Mouse (Mus musculus): ENCODE measurements at regions not wholly inside any gene's neighbourhood (a gene's known extent, or its start where the extent isn't known, plus 50 kb on each side); places are given as distances from the start of the nearest gene placed in this dataset.
A peak's percentile ranks its signal among the peaks of the same experiment; 100 is the strongest.

- H3K4me3 ChIP-seq: no peak overlapping the region
- no peaks in the 10 kb centered on the region for H3K9me3 ChIP-seq
- H3K27ac ChIP-seq (replicated peaks): no peak overlapping the region; the same call in 1 of the 2 replicates
- H3K4me2 ChIP-seq (replicated peaks): no peak overlapping the region
- WGBS: 55% methylated on average over 8 of the region's 8 CpGs
- no peaks in the 10 kb centered on the region for H3K36me3 ChIP-seq
- peaks cover 22% of the 10 kb centered on the region; the same call in 1 of the 2 replicates for H3K27me3 ChIP-seq
- H3K9ac ChIP-seq (replicated peaks): no peak overlapping the region
- H3K4me1 ChIP-seq: peaks cover 10% of the 10 kb centered on the region; the same call in 1 of the 2 replicates
- peak; percentile 56; the same call in 1 of the 2 replicates for ATAC-seq (ENCODE audit: low FRiP score, low read depth)
Observed at GRCm38 (mm10) chrX:11533871-11534270, 206.2 kb downstream of the H2al1j start.

GRCm38 (mm10) chrX:11541011-11541410 lies 213.4 kb downstream of the H2al1j start:
- H3K9me3 ChIP-seq: no peaks in the 10 kb centered on the region
- WGBS: 80% methylated on average over 2 of the region's 2 CpGs
- no peak for ATAC-seq (ENCODE audit: low FRiP score, low read depth)
- no peak overlapping the region for H3K4me2 ChIP-seq (replicated peaks)
- H3K27me3 ChIP-seq: peaks cover 11% of the 10 kb centered on the region; the same call in 1 of the 2 replicates
- H3K36me3 ChIP-seq: no peaks in the 10 kb centered on the region
- H3K4me3 ChIP-seq: no peak overlapping the region
- no peak overlapping the region for H3K9ac ChIP-seq (replicated peaks)
- no peak overlapping the region for H3K27ac ChIP-seq (replicated peaks)
- no peaks in the 10 kb centered on the region for H3K4me1 ChIP-seq

- H3K4me2 ChIP-seq (replicated peaks): peak overlapping the region; percentile 25; the same call in 1 of the 2 replicates
- 25% methylated on average over 12 of the region's 12 CpGs for WGBS
- no peaks in the 10 kb centered on the region for H3K36me3 ChIP-seq
- no peak overlapping the region for H3K9ac ChIP-seq (replicated peaks)
- H3K4me1 ChIP-seq: peaks cover 10% of the 10 kb centered on the region
- H3K27ac ChIP-seq (replicated peaks): no peak overlapping the region
- no peak overlapping the region for H3K4me3 ChIP-seq
- H3K9me3 ChIP-seq: no peaks in the 10 kb centered on the region
- peak; percentile 81 for ATAC-seq (ENCODE audit: low FRiP score, low read depth)
- peaks cover 44% of the 10 kb centered on the region for H3K27me3 ChIP-seq
Observed at GRCm38 (mm10) chrX:11550164-11550851, 222.7 kb downstream of the H2al1j start.

- no peak overlapping the region for H3K9ac ChIP-seq (replicated peaks)
- no peak for ATAC-seq (ENCODE audit: low FRiP score, low read depth)
- H3K4me1 ChIP-seq: peaks cover 10% of the 10 kb centered on the region
- no peak overlapping the region for H3K4me2 ChIP-seq (replicated peaks)
- no peaks in the 10 kb centered on the region for H3K9me3 ChIP-seq
- peaks cover 47% of the 10 kb centered on the region for H3K27me3 ChIP-seq
- 78% methylated on average over 5 of the region's 5 CpGs for WGBS
- H3K27ac ChIP-seq (replicated peaks): no peak overlapping the region
- no peak overlapping the region for H3K4me3 ChIP-seq
- H3K36me3 ChIP-seq: no peaks in the 10 kb centered on the region
Observed at GRCm38 (mm10) chrX:11552177-11552576, 224.6 kb downstream of the H2al1j start.

- no peaks in the 10 kb centered on the region for H3K36me3 ChIP-seq
- no peak overlapping the region for H3K4me3 ChIP-seq
- no peak for ATAC-seq (ENCODE audit: low FRiP score, low read depth)
- 86% methylated on average over 7 of the region's 7 CpGs for WGBS
- H3K27ac ChIP-seq (replicated peaks): no peak overlapping the region
- peaks cover 43% of the 10 kb centered on the region for H3K27me3 ChIP-seq
- no peak overlapping the region for H3K4me2 ChIP-seq (replicated peaks)
- no peak overlapping the region for H3K9ac ChIP-seq (replicated peaks)
- H3K4me1 ChIP-seq: peaks cover 4% of the 10 kb centered on the region; the same call in 1 of the 2 replicates
- no peaks in the 10 kb centered on the region for H3K9me3 ChIP-seq
Observed at GRCm38 (mm10) chrX:11555035-11555570, 227.5 kb downstream of the H2al1j start.

- ATAC-seq (ENCODE audit: low FRiP score, low read depth): no peak
- H3K27ac ChIP-seq (replicated peaks): no peak overlapping the region
- no peaks in the 10 kb centered on the region for H3K36me3 ChIP-seq
- WGBS: 100% methylated on average over 2 of the region's 2 CpGs
- no peak overlapping the region for H3K4me2 ChIP-seq (replicated peaks)
- H3K4me3 ChIP-seq: no peak overlapping the region
- H3K4me1 ChIP-seq: no peaks in the 10 kb centered on the region
- H3K9ac ChIP-seq (replicated peaks): no peak overlapping the region
- no peaks in the 10 kb centered on the region for H3K9me3 ChIP-seq
- peaks cover 22% of the 10 kb centered on the region for H3K27me3 ChIP-seq
Observed at GRCm38 (mm10) chrX:11558260-11558659, 230.6 kb downstream of the H2al1j start.

- no peak overlapping the region for H3K9ac ChIP-seq (replicated peaks)
- no peak overlapping the region for H3K4me2 ChIP-seq (replicated peaks)
- H3K9me3 ChIP-seq: no peaks in the 10 kb centered on the region
- no peaks in the 10 kb centered on the region for H3K36me3 ChIP-seq
- H3K4me3 ChIP-seq: no peak overlapping the region
- ATAC-seq (ENCODE audit: low FRiP score, low read depth): 0 out of 2 replicates have a peak, but pooled peaks have one; percentile 27
- H3K27ac ChIP-seq (replicated peaks): 0 out of 2 replicates have a peak overlapping the region, but pooled peaks have one; percentile 25
- H3K27me3 ChIP-seq: peaks cover 5% of the 10 kb centered on the region
- no peaks in the 10 kb centered on the region for H3K4me1 ChIP-seq
- WGBS: 49% methylated on average over 11 of the region's 17 CpGs
Observed at GRCm38 (mm10) chrX:11560550-11561276, 233.1 kb downstream of the H2al1j start.

- no peak overlapping the region for H3K27ac ChIP-seq (replicated peaks)
- WGBS: 79% methylated on average over 2 of the region's 2 CpGs
- H3K36me3 ChIP-seq: no peaks in the 10 kb centered on the region
- H3K4me2 ChIP-seq (replicated peaks): no peak overlapping the region
- no peak for ATAC-seq (ENCODE audit: low FRiP score, low read depth)
- H3K9me3 ChIP-seq: no peaks in the 10 kb centered on the region
- H3K27me3 ChIP-seq: peaks cover 5% of the 10 kb centered on the region
- H3K4me1 ChIP-seq: no peaks in the 10 kb centered on the region
- H3K9ac ChIP-seq (replicated peaks): no peak overlapping the region
- no peak overlapping the region for H3K4me3 ChIP-seq
Observed at GRCm38 (mm10) chrX:11565888-11566287, 238.3 kb downstream of the H2al1j start.

GRCm38 (mm10) chrX:11567827-11568226 lies 240.2 kb downstream of the H2al1j start:
- Histone ChIP-seq H3K27me3 (peaks cover 5% of the 10 kb centered on the region; the same call in 1 of the 2 replicates), H3K4me2 (replicated peaks) (no peak overlapping the region), H3K9ac (replicated peaks) (no peak overlapping the region), H3K4me3 (no peak overlapping the region), H3K36me3 (no peaks in the 10 kb centered on the region), H3K9me3 (no peaks in the 10 kb centered on the region), H3K4me1 (no peaks in the 10 kb centered on the region), H3K27ac (replicated peaks) (no peak overlapping the region)
- WGBS: 88% methylated on average over 5 of the region's 6 CpGs
- no peak for ATAC-seq (ENCODE audit: low FRiP score, low read depth)

GRCm38 (mm10) chrX:11568262-11568661 lies 240.6 kb downstream of the H2al1j start:
- no peak for ATAC-seq (ENCODE audit: low FRiP score, low read depth)
- H3K9me3 ChIP-seq: no peaks in the 10 kb centered on the region
- H3K9ac ChIP-seq (replicated peaks): no peak overlapping the region
- no peak overlapping the region for H3K27ac ChIP-seq (replicated peaks)
- no peak overlapping the region for H3K4me2 ChIP-seq (replicated peaks)
- H3K4me3 ChIP-seq: no peak overlapping the region
- 78% methylated on average over 5 of the region's 5 CpGs for WGBS
- H3K4me1 ChIP-seq: no peaks in the 10 kb centered on the region
- H3K27me3 ChIP-seq: peaks cover 5% of the 10 kb centered on the region; the same call in 1 of the 2 replicates
- H3K36me3 ChIP-seq: no peaks in the 10 kb centered on the region

GRCm38 (mm10) chrX:11574354-11574753 lies 246.7 kb downstream of the H2al1j start:
- H3K4me3 ChIP-seq: no peak overlapping the region
- no peaks in the 10 kb centered on the region for H3K9me3 ChIP-seq
- H3K27ac ChIP-seq (replicated peaks): no peak overlapping the region
- H3K27me3 ChIP-seq: no peaks in the 10 kb centered on the region; the same call in 1 of the 2 replicates
- H3K4me2 ChIP-seq (replicated peaks): no peak overlapping the region
- no peaks in the 10 kb centered on the region for H3K36me3 ChIP-seq
- no peak for ATAC-seq (ENCODE audit: low FRiP score, low read depth)
- WGBS: 75% methylated on average over 3 of the region's 3 CpGs
- H3K9ac ChIP-seq (replicated peaks): no peak overlapping the region
- H3K4me1 ChIP-seq: no peaks in the 10 kb centered on the region

- no peak for ATAC-seq (ENCODE audit: low FRiP score, low read depth)
Observed at GRCm38 (mm10) chrX:11575571-11575970, 247.9 kb downstream of the H2al1j start.

More at GRCm38 (mm10) chrX:11575571-11575970, 247.9 kb downstream of the H2al1j start:
- Histone ChIP-seq H3K27ac (replicated peaks) (no peak overlapping the region), H3K36me3 (no peaks in the 10 kb centered on the region), H3K4me1 (no peaks in the 10 kb centered on the region), H3K27me3 (no peaks in the 10 kb centered on the region; the same call in 1 of the 2 replicates), H3K9me3 (no peaks in the 10 kb centered on the region), H3K9ac (replicated peaks) (no peak overlapping the region), H3K4me3 (no peak overlapping the region), H3K4me2 (replicated peaks) (no peak overlapping the region)
- 86% methylated on average over 6 of the region's 6 CpGs for WGBS

Data from midbrain, embryonic 12.5 days (tissue).